19 mouse cellular contexts compared by ENCODE assay signal in the genomic region with DNA sequence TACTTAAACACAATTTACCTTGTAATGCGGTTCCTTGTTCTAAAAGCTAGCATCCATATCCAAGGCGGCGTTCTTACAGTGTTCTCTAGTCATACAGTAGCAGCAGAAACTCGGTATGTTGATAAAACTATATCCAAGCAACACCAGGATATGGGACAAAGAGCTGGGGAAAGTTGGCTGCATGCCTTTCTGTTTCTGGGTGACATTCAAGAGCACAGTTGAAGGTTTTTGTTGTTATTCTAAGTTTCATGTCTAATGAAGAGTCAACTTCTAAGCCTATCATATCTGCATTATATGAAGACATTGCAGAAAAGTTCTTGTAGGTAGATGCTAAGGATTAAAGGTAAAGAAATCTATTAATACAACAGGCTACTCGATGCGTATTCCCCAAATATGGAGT. TPM values are rescaled to one million over a fixed set of nuclear protein-coding genes. Genes with fewer than 3 reads are reported as not detected.
"Had no signal": no experiment of that assay in that cellular context is flagged by ENCODE, and none has a peak within 500 bp of the region (broad histone marks: within the 10 kb centered on the region; RNA-seq: fewer than 3 reads in every experiment).

Gene Fam216b, minus strand, starts transcription at position 101 of the 400 bp plus-strand sequence.

- H3K27me3 ChIP-seq: liver, embryonic 15.5 days; lung, embryonic 15.5 days; midbrain, embryonic 12.5 days; stomach, embryonic 15.5 days had no signal

- DNase-seq: kidney, postnatal 25 days; right cerebral cortex, postnatal 14 days; thymus, adult 2 months; thymus, postnatal 25 days had no signal

- H3K4me1 ChIP-seq: limb, embryonic 10.5 days; liver, embryonic 15.5 days; lung, embryonic 15.5 days; megakaryocyte, embryonic 14.5 days; midbrain, embryonic 12.5 days; stomach, embryonic 15.5 days had no signal

- ATAC-seq: midbrain, embryonic 16.5 days had no signal

- H3K36me3 ChIP-seq: limb, embryonic 10.5 days; liver, embryonic 15.5 days; lung, embryonic 15.5 days; midbrain, embryonic 12.5 days; stomach, embryonic 15.5 days had no signal

- H3K27ac ChIP-seq: left cerebral cortex, adult 2 months; limb, embryonic 10.5 days; liver, embryonic 15.5 days; lung, embryonic 15.5 days; macrophage; midbrain, embryonic 12.5 days; stomach, embryonic 15.5 days had no signal

- H3K4me2 ChIP-seq: liver, embryonic 11.5 days; liver, embryonic 15.5 days; lung, embryonic 15.5 days; midbrain, embryonic 12.5 days; stomach, embryonic 15.5 days had no signal

- H3K9ac ChIP-seq: liver, embryonic 15.5 days; lung, embryonic 15.5 days; midbrain, embryonic 12.5 days; stomach, embryonic 15.5 days had no signal

- H3K9me3 ChIP-seq: limb, embryonic 10.5 days; liver, embryonic 15.5 days; lung, embryonic 15.5 days; midbrain, embryonic 12.5 days; stomach, embryonic 15.5 days had no signal

- H3K4me3 ChIP-seq: left cerebral cortex, adult 2 months; limb, embryonic 10.5 days; liver, embryonic 15.5 days; lung, embryonic 15.5 days; megakaryocyte, embryonic 14.5 days; midbrain, embryonic 12.5 days; stomach, embryonic 15.5 days had no signal

RNA-seq across cellular contexts. Expression of gene Fam216b, which starts in this region (rescaled TPM):
- total RNA-seq: left cerebral cortex, adult 2 months had no signal
- polyA plus RNA-seq: kidney, embryonic 16.5 days; limb, embryonic 10.5 days; limb, embryonic 14.5 days; liver, embryonic 11.5 days; liver, embryonic 15.5 days; macrophage; midbrain, embryonic 12.5 days; spleen, adult 2 months; stomach, embryonic 15.5 days; testis, adult 2 months; urinary bladder, adult 2 months had no signal
